Mouse (Mus musculus) subcutaneous adipose tissue, adult 2 months (tissue): ENCODE results near the gene Gsta1. TPM values are rescaled to one million over a fixed set of nuclear protein-coding genes. Genes with fewer than 3 reads are reported as not detected.

Experiments
- polyA plus RNA-seq: library from polyadenylated mRNA; depleted of rRNA; stranded (reverse); fragments of >200 nt; gene quantifications from 2 replicates; pipeline ENCODE4 v1.2.3, GENCODE M21; 2012; ENCODE audit warnings: low replicate concordance; rRNA removed

Gsta1 gene
- polyA plus RNA-seq: not detected in 2 replicates

GRCm38 (mm10) chr9:78230461-78230860 is at the start of gene Gsta1:
Gene Gsta1, plus strand, starts transcription at chr9:78230656.

DNA sequence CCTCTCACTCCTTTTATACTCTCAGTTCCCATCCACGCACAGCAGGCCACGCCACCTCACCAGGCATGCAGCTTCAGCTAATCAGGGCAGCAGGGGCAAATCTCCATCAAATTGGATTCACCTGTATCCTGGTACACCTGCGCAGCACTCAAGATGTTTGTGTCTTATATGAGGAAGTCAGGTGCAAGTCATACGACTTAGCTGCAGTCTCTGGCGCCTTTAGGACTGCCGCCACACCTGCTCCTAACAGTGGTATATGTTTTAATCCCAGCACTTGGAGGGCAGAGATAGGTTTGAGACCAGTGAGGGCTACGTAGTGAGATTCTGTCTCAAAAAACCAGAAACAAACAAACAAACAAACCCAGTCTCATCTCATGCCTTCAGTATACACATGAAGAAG is 48.0 kb upstream of the Gsta1 start, which contains the start of gene Gsta4:
Gene Gsta4, plus strand, starts transcription at position 301 of the 400 bp plus-strand sequence.

DNA sequence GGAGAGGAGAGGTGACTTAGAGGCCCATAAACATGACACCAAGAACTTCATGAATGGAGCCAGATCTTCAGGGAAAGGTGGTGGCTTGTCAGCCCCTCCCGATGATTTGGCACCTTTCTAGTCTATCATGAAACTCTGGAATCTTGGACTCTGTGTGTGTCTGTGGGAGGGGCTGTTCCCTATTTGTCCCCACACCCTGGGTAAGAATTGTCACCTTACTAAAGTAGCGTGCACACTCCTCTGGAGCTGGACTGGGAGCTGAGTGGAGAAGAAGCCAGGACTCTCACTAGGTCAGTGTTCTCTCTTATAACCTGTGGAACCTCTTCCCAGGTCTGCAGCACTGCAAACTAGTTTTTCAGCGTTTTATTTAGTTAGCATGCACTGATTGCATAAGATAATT is 26.5 kb downstream of the Gsta1 start, which contains the start of gene Gm3776:
Gene Gm3776, plus strand, starts transcription at position 216 of the 400 bp plus-strand sequence.

GRCm38 (mm10) chr9:78289723-78290122 is 59.3 kb downstream of the Gsta1 start, which contains the start of gene Gm10639:
Gene Gm10639, plus strand, starts transcription at chr9:78289923.

Other genes starting within 250 kb of the Gsta1 start
- not detected in 2 replicates for gene Gcm1, start 178.7 kb upstream of the Gsta1 start, polyA plus RNA-seq
- 85.0 and 139 TPM in 2 replicates for gene Fbxo9, start 121.6 kb upstream of the Gsta1 start, polyA plus RNA-seq
- gene Ick, start 121.5 kb upstream of the Gsta1 start, polyA plus RNA-seq: 22.2 and 23.1 TPM in 2 replicates
- gene Gsta4, start 47.9 kb upstream of the Gsta1 start, polyA plus RNA-seq: 26.6 and 33.8 TPM in 2 replicates
- gene Gm3776, start 26.5 kb downstream of the Gsta1 start, polyA plus RNA-seq: not detected in 2 replicates
- not detected in 2 replicates for gene Gm10639, start 59.3 kb downstream of the Gsta1 start, polyA plus RNA-seq
- gene Omt2a, start 84.1 kb downstream of the Gsta1 start, polyA plus RNA-seq: not detected in 2 replicates
- gene Omt2b, start 96.9 kb downstream of the Gsta1 start, polyA plus RNA-seq: not detected in 2 replicates
- gene Gsta2, start 125.1 kb downstream of the Gsta1 start, polyA plus RNA-seq: 0.30 TPM in 1 of 2 replicates, not detected in the other
- gene Dppa5a, start 137.5 kb downstream of the Gsta1 start, polyA plus RNA-seq: not detected in 2 replicates
- gene Ooep, start 148.1 kb downstream of the Gsta1 start, polyA plus RNA-seq: 0.17 TPM in 1 of 2 replicates, not detected in the other
- gene Ddx43, start 165.1 kb downstream of the Gsta1 start, polyA plus RNA-seq: 0.06 TPM in 1 of 2 replicates, not detected in the other
- gene Cgas, start 212.6 kb downstream of the Gsta1 start, polyA plus RNA-seq: 1.0 and 2.1 TPM in 2 replicates
- 17.0 and 17.4 TPM in 2 replicates for gene Mto1, start 217.6 kb downstream of the Gsta1 start, polyA plus RNA-seq
- 0.14 and 0.36 TPM in 2 replicates for gene Gm17324, start 218.1 kb downstream of the Gsta1 start, polyA plus RNA-seq